Mouse (Mus musculus) layer of hippocampus, postnatal 36 days (tissue): ENCODE measurements at regions not wholly inside any gene's neighbourhood (a gene's known extent, or its start where the extent isn't known, plus 50 kb on each side); places are given as distances from the start of the nearest gene placed in this dataset.

Experiments used
- DNase-seq, 2 experiments: peaks; one replicate each; pipeline ENCODE4 v3.0.0; 2022

DNA sequence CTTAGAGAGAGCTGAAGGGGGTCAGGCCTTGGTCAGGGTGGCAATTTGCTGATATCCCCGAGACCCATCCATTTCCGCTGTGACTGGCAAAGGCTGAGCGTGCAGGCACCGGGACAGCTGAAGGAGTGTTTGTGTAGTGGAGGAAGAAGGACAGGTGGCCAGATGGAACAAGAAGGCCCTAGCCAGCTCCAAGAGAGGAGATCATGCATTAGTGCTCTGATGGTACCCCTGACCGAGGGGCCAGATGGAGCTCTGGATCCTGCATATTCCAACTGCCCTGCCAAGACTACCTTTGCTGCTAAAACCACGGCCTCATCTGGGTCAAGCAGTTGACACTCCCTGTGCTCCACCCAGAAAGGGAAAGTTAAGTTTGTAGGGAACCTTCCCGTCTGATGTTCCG, 174.7 kb downstream of the Zfp326 start:
- no peak for DNase-seq

DNA sequence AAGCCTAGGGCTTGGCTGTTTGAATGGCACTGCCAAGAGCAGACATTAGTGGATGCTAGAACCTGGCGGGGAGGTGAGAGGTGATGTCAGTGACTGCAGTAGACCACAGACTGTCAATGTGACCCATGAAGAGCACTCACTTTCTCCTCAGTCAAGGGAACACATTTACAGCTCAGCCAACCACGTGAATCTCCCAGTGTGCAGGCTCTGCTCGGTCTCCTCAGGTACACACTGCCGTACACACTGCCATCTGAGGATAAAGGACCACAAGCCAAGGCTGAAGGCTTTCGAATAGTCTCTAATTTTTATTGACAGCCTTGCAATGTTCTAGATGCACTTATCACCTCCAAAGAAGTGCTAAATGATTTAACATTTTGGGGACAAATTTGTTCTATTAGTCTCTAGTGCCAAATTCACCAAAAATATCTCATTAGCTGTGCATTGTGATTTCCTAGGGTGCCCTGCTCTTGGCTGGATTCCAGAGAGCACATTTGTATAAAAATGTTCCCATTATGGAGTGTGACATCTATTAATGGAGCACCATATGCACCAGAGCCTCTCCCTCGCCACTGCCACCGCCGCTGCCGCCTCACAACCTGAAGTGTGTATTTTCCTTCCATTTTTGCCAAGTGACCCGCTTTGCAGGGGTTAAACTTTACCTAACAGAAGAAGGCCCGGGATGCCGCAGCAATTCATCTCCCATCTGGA, 168.7 kb downstream of the Zfp326 start:
- DNase-seq, result no peak

DNA sequence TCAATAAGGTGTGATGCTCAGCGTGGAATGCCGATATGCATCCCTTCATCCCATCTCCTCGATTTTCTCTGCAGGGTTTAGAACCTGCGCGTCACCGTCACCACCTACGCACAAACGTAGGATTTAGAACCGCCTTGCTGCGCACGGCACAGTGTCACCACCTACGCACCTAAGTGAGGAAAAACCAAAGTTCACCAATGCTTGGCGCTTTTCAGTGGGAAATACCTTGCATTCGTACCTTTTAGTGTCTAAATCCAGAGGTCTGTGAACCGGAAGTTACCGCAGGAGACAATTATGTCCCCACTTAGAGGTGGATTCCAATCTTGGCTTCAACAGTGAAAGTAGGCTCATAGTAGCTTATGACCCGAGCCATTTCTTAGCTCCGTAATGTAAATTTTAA, 162.0 kb downstream of the Zfp326 start:
- no peak for DNase-seq

DNA sequence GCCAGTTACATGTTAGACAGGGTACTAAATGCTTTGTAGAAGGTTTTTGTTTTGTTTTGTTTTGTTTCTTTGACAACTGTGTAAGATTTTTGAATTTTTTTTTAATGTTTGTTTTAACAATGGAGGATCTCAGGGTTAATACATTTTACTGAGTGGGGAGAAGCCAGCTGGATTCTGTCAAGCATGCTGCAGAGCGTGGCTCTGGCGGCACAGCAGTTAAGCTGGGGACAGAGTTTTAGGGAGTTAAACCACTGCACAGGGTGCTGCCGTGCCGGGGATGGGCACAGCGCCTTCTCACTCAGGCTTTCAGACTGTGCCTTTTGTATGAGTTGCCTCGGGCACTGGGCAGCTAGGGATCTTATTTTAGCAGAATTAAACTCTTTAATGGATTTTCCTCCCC, 159.8 kb downstream of the Zfp326 start:
- DNase-seq, result no peak

DNA sequence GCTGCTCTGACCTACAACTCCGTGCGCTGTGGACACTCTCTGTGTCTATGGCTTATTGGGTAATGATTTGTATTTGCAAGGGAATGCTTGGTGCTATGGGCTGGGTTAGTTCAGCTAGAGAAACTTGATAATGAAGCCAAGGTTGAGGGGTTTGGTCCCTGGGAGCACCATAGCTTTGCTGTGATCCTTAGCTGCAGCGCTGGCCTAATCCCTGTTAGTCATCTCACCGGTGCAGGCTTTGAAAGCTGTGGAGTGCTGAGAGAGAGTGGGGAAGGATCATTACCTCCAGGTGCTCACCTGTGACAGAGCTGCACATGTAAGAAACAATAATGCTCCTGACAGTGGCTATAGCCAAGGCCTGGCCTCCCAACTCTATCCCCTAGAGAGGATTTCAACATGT, 156.6 kb downstream of the Zfp326 start:
- no peak for DNase-seq

DNA sequence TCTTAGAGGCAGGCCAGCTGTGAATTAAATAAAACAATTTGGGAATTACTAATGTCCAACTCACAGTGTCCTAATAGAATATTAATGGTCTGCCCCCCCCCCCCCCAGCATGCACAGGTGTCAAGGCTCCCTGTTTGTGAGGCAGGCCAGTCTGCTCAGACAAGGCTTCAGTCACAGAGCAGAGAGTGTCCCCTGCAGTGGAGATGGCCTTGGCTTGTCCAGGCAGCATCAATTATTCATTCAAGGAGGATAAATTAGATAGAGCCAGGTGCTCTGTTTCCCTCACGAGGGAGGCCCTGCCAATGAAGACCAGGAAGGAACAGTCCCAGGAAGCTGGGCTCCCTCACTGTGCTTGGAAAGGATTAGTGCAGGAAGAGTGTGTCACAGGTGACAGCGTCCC, 150.5 kb downstream of the Zfp326 start:
- no peak for DNase-seq

DNA sequence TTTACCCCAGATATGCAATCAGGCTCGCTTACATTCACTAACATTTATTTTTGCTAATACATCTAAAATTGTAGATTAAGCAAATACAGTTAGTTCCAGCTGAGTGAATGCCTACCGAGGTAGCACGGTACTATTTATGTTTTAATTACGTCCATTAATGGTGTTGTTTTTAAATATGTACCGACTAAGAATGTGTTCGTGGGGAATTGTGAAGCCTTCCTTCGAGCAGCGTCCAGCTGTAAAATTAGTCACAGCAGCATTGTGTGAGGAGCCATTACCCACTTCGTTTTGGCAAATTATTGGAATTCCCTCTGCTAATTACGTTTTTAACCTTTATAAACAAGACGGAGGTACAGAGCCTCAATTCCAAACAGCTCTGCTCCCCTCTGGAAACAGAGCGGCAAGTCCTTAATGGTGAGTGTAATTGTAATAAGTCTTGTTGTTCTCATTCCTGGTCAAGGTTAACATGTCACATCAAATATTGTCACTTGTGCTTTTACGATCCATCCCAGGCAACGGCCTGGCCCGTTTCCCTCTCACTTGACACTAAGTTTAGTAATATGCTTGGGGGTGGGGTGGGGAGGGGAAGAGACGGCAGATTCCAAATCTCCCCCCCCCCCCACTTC, 128.0 kb downstream of the Zfp326 start:
- DNase-seq, result no peak

DNA sequence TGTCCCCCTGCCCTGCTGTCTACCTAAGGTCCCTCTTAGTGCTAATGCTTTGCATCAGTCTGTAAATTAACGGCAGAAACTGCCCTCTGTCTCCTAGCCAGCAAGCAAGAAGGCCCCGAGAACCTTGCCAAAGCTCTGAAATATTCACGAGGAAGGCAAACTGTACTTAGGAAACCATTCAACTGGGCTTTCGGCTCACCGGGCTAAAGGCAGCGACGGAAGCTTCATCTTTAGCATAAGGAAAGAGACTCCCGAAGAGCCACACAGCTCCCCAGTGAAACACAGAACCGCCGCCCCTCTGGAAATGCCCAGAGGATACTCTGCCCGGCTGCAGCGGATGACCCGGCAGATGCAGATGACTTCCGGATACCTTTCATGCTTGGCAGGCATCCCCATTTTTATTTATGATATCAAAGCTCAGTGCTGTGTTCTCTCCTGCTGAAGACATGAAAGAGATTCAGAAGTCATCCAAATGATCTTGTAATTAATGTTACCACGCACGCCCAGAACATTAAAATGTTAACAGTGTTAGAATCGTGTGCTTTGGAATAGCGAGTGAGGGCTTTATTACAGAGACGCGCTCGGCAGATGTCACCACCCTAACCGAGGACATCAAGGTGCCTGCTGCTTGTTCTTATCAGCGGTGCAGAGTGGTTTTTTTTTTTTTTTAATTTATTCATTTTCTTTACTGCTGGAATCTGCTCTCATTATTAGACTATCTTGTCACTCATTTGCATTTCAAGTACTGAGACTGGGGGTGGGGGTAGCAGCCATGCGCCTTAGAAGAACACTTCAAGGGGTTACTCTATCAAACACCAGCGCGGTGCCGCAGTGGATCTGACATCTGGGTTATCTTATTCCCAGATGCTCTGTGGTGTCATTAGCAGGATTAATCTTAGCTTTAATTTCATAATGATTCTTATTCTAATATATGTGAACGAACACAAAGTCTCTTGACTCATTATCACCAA, 127.2 kb downstream of the Zfp326 start:
- DNase-seq, result no peak

DNA sequence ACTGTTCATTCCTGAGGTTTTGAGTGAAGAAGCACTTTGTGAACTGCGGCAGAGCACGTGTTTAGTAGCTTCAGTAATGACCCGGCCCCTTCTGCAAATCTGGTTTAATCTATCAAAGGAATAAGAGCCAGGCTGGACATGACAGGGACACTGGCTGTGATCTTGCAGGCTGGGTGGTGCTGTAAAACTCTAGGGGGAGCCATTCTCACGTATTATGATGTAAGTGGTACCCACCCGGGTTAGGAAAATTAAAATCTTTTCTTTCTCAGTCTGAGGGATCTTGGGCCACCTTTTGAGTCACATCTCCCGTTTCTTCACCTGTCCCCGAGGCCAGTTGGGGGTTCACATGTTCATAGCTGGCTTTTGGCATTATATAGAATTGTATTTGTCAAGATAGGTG, 126.0 kb downstream of the Zfp326 start:
- no peak for DNase-seq

DNA sequence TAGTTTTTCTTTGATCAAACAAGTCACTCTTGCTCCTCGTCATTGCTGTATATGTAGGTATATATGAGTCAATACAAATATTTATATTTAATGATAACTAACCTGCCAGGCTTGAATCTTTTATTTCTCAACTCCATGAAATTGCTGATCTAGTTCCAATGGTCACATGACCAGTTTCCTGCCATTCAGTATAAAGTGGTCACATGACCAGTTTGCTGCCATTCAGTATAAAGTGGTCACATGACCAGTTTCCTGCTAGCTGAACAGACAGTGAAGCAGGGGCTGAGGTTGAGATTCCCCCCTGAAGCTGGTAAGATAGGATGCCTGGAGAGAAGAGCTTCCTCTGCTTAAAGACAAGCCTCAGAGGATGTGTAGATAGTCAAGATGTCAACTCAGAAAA, 117.9 kb downstream of the Zfp326 start:
- no peak for DNase-seq

DNA sequence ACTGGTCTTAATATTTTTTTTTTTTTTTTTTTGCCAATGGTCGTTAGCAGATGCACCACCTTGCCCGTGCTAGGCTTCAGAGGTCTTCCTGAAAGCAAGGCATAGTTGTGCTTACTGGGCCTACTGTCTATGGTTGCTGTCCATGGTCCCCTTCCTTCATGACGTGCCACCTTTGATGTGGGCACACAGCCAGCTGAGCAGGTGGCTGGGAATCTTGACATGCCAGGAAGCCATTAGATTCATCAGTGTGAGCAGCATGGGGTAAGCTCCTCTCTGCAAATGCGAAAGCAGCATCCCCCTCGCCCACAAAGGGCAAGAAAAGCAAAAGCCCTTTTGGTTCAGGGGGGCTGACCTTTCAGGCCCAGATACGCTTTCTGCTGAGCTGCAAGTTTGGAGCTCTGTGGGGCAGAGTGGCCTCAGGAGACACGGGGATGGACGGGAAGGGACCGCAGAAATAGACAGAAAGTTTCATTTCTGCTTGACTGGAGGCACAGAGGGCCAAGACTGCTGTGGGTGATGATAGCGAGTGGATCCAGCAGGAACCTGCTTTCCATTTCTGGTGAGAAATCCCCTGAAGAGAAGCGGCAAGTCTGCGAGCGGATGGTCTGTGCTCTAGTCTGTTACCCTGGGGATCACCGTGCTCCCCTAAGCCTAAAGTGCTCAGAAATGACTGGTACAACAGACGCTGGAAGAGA, 116.8 kb downstream of the Zfp326 start:
- DNase-seq, result no peak

DNA sequence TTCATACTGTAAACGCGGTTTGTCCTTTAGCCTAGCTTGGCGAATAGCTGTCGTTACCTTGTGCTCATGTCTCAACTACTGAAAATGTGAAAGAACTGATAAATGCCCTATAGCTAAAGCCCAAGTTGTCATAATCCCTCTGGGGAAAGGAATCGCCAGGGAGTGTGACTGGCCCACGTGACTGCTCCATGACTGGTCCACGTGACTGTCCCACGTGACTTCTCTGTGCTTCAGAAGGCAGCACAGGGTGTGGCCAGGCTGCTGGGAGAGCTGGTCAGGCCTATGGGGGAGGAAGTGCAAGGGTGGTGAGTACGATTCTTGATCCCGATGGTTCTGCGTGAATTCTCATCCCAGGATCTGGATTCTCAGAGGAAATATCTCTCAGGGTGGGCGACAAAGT, 114.4 kb downstream of the Zfp326 start:
- no peak for DNase-seq

DNA sequence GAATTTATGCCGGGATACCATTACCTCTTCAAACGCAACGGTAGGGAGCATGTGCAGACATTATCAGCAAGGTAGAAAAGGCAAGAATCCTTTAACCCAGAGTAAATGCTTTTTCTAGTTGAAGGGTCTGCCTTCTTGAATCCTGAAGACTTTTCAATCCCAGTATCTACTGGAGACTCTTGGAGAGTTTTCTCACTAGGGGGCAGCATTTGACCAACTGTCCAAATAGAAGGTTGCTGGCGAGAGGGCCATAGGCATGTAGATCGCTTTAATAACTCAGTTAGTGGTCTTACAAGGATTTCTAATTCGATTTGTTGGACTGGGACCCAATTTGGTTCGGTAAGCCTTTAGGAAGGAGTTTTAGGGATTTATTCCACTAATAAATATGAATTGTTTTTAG, 110.0 kb downstream of the Zfp326 start:
- DNase-seq, result peak in 1 of 2 experiments; percentile 25

DNA sequence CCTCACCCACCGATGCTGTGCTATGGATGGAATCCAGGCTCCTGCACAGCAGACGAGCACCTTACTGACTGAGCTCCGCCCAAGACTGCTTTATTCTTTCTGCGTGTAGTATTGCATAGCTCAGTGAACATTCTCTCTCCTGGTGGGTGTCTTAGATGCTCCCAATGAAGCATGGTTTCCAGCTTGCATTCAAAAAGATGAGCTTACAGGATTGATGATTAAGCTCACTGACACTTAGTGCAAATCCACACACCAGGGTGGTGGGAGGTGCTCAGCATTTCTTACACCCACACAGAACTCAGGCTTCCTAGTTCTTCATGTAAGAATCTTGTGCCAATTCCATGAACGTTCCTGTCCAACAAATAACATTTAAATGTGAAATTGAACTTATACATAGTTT, 106.8 kb downstream of the Zfp326 start:
- no peak for DNase-seq

DNA sequence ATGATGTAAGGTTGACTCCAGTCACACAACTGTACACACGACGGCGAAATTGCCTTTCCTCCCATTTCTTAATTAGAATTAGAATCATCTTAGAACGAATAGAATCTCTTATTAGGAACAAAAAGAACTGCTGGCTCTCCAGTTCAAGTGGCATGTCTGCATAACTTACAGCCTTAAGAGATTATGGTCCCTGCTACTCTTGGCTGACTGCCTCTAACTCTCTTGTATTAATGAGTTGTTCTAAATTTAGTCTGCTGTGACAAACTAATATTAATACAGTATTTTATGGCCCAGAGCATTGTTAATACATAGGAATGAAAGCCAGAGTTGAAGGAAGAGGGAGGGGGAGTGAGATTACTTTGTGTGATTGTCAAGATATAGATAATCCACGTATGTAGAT, 100.4 kb downstream of the Zfp326 start:
- no peak for DNase-seq

DNA sequence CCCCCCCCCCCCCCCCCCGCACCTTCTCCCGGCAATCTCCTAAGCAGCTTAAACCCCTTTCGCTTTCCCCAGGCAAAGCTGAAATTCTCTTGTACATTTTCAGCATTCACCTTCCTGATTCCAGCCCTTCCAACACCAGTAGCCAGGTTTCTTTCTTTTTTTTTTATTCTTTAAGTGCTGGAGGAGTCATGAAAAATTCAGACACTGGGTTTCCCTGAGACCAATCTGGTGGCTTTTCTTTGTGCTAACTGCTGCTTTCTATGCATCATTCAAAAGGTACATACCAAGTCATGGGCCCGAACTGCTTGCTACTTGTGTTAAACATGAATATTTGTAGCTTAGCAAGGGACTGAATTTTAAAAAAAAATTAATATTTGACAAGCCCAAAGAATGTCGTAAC, 99.7 kb downstream of the Zfp326 start:
- no peak for DNase-seq

DNA sequence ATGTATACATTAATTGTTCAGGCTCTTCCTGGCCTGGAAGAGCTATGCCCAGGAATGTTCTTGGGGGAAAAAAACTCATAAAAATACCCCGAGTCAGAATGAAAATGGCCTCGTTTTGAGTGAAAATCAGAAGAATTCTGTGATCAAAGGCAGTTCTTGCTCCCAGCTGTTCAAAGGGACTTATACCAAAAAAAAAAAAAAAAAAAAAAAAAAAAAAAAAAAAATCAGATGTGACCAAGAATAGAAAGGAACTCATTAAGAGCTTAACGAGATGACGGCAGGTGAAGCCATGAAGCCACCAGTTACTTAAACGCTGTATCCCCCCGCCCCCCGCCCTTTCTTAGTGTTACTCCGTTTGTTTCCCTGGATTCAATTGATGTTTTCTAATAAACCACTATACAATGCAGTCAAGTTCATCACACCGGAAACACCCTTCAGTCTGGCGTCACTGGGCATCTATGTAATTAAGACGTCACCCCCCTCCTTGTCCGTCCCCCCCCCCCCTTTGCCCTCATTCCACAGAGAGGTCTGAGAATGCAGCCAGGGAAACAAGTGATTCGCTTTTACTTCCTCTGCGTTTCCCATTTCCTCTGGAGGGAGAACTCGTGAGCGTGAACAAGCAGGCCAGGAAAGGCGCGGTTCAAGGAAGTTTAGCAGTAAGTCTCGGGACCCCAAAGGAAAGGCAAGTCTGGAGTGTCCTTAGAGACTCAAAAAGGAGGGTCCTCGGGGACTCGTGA, 99.1 kb downstream of the Zfp326 start:
- DNase-seq, result no peak

DNA sequence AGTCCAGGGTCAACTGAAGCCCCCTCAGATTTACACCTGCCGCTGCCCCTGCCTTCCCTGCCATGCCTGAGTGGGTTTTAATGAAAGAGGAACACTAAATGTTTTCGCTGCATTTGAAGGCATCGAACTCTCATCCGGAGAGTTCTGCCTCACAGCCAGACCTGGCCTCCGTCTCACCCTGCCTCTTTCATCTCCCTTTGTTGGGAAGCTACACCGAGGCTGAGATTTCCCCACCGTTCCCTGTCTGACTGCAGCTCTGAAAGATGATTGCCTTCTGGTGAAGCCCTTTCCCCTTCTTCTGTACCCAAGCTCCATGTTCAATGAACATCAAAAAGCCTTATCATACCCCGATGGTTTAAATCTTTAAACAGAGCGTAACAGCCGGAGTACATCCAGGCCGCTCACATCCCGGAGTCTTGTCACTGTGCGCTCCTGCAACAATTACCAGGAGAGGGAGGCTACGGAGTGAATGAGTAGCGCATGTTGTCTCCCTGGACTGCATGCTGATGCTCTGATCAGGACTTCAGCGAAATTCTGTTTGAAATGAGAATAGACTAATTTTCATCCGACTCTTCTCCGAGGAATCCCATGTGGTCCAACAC, 98.3 kb downstream of the Zfp326 start:
- no peak for DNase-seq
